Mouse (Mus musculus): ENCODE measurements around the gene Rbm8a2.
A peak's percentile ranks its signal among the peaks of the same experiment; 100 is the strongest.
"Not testable (repeated sequence)": the region's sequence is repeated elsewhere in the genome, so short reads cannot be mapped to it uniquely, and the experiment has no call there.

Rbm8a2 gene

DNA sequence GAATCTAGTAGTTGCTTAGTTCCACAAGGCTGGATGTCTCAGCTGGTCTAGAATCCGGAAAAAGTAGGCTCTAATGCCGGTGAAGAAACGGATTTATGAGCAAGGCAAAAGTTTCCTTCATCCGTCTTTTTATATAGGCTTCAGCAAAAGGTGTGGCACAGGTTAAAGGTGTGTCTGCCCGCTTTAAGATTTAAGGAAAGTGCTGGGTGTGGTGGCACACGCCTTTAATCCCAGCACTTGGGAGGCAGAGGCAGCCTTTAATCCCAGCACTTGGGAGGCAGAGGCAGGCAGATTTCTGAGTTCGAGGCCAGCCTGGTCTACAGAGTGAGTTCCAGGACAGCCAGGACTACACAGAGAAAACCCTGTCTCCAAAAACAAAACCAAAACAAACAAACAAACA, at the start of gene Rbm8a2:
Gene Rbm8a2 (minus strand): TSS at position 101 of the 400 bp plus-strand sequence.
- not testable (repeated sequence) for DNase-seq

- no peak for DNase-seq
Measured at GRCm38 (mm10) chr1:176028397-176028796, 49.5 kb upstream of the Rbm8a2 start.

DNA sequence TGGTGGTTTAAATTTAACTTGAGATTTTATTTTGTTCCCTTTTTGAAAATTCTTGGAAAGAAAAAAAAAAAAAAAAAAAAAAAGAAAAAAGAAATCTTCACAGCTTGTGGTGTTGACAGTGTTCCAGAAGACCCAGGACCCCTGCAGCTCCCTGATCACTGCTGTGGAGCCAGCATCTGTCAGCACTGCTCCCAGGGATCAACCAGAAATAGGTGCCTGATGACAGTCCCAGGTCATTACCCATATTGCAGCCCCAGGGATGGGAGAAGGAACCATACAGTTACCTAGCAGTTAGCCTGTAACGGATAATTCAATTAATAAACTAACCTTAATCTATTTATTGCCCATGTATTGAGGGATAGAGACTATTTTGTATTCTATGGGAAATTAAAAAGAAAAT, 45.6 kb upstream of the Rbm8a2 start:
- DNase-seq, result no peak

DNA sequence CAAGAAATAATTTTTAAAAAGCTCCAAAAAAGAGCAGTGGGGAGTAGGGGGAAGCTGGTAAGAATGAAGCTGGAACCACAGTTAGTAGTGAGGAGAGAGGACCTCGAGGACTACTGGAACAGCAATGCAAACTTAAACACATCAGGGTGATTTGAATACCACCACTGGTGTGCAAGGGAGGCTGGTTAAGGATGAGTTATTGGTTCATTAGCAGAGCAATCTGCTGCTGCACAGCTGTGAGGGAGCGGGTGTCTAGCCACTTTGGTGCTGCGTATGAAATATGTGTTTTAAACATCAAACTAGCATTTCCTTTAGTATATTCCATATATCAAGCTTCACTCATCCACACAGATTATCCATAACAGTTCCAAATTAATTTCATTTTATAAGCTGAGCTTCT, 39.6 kb upstream of the Rbm8a2 start:
- no peak for DNase-seq

DNA sequence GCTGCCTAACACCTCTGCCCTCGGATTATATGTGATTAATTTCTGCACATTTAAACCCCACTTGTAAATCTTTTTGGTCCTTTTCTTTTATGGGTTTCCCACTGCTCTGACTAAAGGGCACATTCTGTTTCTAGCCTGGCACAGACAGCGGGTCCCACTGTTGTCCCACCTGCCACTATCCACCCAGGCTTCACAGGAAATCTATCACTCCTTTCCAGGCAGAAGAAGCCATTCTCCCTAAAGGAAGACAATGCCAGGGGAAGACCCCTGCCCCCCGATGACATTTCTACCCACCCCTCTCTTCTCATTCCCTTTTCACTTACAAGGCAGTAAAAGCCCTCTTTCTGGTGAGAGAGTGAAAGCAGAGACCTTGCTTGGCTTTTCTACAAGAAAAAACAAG, 37.2 kb upstream of the Rbm8a2 start:
- no peak for DNase-seq

GRCm38 (mm10) chr1:176013497-176014268, 34.8 kb upstream of the Rbm8a2 start:
- DNase-seq, result no peak

DNA sequence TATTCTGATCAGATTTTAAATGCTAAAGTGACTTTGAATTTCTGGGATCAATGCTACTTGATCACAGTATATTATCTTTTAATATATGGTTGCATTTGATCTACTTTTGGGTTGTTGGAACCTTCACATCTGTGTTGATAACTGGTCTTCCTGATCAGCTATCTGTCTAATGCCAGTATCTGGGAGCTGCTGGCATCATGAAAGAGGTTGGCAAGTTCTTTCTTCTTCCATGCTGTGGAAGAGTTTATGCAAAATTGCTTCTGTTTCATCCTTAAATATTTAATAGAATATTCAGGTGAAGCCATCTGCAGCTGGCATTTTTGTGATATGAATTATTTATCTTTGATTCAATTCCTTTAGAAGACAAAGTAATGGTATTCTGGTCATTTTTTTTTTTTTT, 32.6 kb upstream of the Rbm8a2 start:
- no peak for DNase-seq

DNA sequence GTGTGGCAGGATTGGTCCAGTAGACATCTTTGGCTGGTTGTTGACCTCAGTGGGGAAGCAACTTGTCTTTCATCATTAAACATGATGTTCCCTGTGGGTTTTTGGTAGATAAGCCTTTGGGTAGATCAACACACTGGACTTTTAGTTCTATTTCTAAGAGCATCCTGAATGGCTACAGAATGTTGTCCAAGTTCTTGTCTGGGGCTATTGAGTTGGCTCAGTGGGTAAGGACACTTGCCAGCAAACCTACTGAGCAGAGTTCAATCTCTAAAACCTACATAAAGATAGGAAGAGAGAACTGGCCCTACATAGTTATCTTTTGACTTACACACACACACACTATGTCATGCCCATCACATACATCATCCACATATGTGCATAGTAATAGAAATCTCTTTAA, 32.2 kb upstream of the Rbm8a2 start:
- DNase-seq, result no peak

GRCm38 (mm10) chr1:176008411-176008810, 29.5 kb upstream of the Rbm8a2 start:
- no peak for DNase-seq

DNA sequence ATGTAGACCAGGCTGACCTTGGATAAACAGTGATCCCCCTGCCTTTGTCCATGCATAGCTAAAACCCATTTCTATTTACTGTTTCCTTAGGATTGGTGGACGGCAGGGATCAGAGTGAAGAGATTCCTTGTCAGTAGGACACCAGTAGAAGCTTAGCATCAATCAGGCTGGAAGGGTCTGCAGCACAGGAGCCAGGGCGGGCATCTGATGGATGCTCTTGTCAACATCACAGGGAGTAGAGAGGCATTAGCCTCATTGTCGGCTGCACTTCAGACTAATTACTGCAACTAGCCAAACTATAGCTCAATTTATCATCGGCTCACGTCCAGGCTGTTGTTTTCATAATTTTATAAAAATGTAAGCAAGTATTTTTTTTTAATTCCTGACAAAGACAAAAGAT, 21.7 kb upstream of the Rbm8a2 start:
- DNase-seq, result no peak

DNA sequence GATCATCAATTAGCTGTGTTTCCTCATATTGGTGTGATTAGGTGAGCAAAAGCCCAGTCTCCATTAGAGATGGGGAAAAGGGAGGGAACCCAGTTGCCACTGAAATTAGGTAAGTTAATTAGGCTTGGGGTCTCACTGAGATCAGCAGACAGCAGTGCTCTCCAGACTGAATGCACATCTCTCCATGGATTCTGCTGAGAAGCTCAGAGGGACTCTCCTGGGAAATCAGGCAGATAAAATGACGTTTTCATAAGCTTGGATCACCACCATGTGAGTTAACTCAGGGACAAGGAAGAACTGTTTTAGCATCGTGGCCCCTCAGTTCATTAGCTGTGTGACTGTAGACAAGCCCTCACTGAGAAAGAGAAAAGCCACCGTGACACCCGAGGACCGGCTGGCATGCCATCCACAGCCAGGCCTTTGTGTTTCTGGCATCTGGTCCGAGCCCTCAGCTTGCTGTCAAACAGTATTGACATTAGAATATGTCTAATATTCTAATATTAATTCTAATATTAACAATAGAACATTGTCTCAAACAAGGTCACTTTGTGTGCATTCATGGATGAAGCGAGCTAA, 18.2 kb upstream of the Rbm8a2 start:
- DNase-seq, result no peak

DNA sequence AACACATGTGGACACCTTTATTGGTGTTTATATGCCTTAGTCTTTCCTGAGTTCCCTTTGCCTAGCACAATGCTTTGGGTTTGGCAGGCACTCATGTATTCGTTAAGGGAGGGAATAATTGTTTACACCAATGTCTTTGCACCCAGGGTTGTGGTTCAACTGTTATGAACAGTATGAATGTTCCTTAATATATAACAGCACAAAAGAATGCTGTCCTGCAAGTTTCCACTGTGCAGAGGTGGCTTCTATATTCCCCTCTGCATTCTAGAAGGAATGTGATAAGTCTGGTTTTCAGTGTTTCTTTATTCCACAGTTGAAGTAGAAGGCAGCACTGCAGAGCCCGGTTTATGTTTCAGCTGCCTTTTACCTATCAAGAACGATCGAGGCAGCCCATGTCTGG, 10.0 kb upstream of the Rbm8a2 start:
- DNase-seq, result peak; percentile 5

- no peak for DNase-seq
Measured at GRCm38 (mm10) chr1:175988448-175988847, 9.5 kb upstream of the Rbm8a2 start.

GRCm38 (mm10) chr1:175970710-175971109, 8.2 kb downstream of the Rbm8a2 start:
- DNase-seq, result no peak

- no peak for DNase-seq
Measured at GRCm38 (mm10) chr1:175967004-175967745, 11.7 kb downstream of the Rbm8a2 start.

GRCm38 (mm10) chr1:175961786-175962185, 17.1 kb downstream of the Rbm8a2 start:
- DNase-seq, result no peak

GRCm38 (mm10) chr1:175950851-175951250, 28.1 kb downstream of the Rbm8a2 start:
- no peak for DNase-seq

- DNase-seq, result no peak
Measured at GRCm38 (mm10) chr1:175950421-175950820, 28.5 kb downstream of the Rbm8a2 start.

- DNase-seq, result no peak
Measured at GRCm38 (mm10) chr1:175946718-175947315, 32.1 kb downstream of the Rbm8a2 start.

- DNase-seq, result no peak
Measured at GRCm38 (mm10) chr1:175943168-175943567, 35.7 kb downstream of the Rbm8a2 start.

DNA sequence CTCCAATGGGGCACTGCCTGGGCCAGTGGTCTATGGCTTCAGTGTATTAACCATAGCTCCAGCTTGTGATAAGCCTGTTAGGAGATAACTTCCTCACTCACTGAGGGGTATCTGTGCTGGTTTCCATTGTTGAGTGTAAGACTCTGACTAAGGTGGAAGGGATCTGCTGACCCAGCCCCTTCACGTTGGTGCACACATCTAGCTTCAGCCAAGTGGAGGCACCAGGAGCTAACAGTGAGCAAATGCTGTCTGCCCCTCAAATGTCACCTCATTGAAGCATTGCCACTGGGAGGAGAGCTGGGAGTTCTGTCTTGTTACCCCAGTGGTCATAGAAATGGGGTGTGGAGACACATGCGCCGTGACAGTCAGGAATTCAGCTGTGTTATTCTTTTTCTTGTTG, 40.2 kb downstream of the Rbm8a2 start:
- DNase-seq, result no peak

DNA sequence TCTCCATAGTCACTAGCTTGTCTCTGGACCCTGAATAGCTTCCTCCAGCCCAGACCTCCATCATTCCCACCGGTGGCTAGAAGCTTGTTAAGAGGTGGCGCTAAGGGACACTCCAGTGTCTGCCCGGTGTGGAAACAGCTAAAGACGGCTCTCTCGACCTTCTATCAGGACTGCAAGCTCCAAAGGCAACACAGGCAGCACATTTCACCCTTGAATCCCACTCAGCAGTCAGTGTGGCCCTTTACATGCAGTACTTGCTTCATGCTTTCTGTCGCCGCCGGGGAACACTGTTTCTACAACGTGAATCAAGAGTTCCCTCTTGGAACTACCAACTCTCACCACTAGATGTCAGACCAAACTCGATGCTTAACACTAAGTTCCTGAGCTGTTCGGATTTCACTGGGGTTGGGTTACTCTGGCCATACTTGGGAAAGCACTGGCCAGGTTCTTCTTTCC, 42.6 kb downstream of the Rbm8a2 start:
- DNase-seq, result peak; percentile 74

GRCm38 (mm10) chr1:175931391-175931790, 47.5 kb downstream of the Rbm8a2 start:
- no peak for DNase-seq
